Mouse (Mus musculus) kidney, adult 2 months (tissue): ENCODE measurements around the gene Secisbp2l.

Source experiments
- CTCF ChIP-seq: fragments of 200-500 bp; conservative IDR thresholded peaks from 2 replicates; pipeline ENCODE4 v1.5.1; 2011; ENCODE audit warnings: low read depth, mild to moderate bottlenecking, control low read depth, low read length, moderate library complexity, mixed read lengths; ENCODE audit not compliant: insufficient read depth, insufficient read length
- POLR2A ChIP-seq: fragments of 200-500 bp; IDR thresholded peaks from one replicate; pipeline ENCODE4 v1.6.1; 2011; ENCODE audit warnings: low read depth, low read length, control low read depth

DNA sequence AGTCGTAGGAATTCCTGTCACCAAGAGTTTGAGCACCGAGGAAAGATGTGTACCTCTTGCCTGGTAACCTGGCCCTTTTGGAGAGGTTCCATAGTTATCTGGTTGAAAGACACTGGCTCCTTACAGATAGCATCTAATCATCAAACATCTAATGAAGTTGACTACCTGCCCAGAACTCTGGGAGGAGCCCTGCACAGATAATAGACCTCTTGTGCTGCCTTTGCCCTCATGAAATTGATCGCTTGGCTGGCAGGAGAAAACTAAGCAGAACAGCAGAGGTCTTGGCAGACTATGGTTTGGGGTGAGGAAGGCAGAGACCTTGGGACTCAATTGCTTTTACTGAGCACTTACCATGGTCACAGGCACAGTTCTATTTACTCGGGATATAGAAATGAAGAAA lies 37.7 kb upstream of the Secisbp2l start:
- TF ChIP-seq POLR2A = no peak
- no peak for TF ChIP-seq CTCF
